Mouse (Mus musculus) urinary bladder, adult 2 months (tissue): ENCODE results near the gene Prkn. TPM values are rescaled to one million over a fixed set of nuclear protein-coding genes. Genes with fewer than 3 reads are reported as not detected.
"Not testable (repeated sequence)": the region's sequence is repeated elsewhere in the genome, so short reads cannot be mapped to it uniquely, and the experiment has no call there.

Experiments used
- DNase-seq: peaks from one replicate; pipeline ENCODE4 v3.0.0; 2022; ENCODE audit warnings: low spot score
- polyA plus RNA-seq: library from polyadenylated mRNA; depleted of rRNA; stranded (reverse); fragments of >200 nt; gene quantifications from 2 replicates; pipeline ENCODE4 v1.2.3, GENCODE M21; 2012

Prkn gene
- polyA plus RNA-seq, 1 experiment: 7.3 TPM

- DNase-seq: no peak
Measured at GRCm38 (mm10) chr17:11127217-11127616, 287.0 kb downstream of the Prkn start.

- no peak for DNase-seq
Measured at GRCm38 (mm10) chr17:11130919-11131318, 290.7 kb downstream of the Prkn start.

- no peak for DNase-seq
Measured at GRCm38 (mm10) chr17:11142321-11142720, 302.1 kb downstream of the Prkn start.

DNA sequence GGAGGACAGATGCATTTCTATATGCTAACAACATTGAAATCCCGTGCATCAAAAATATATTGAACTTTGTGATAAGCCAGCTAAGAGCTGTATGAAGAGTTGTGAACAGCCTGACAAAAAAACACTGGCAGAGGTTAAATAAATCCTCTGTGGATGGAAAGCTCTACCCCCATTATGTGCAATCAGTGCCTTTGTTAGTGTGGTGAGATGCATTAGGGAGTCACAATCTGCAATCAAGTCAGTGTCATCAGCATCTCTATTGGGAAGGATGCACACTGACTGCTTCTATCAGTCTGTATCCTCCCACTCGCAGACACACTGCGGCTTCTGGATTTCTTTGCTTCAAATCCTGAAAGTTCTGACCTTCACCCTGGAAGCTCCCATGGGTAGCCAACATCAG is 315.9 kb downstream of the Prkn start:
- no peak for DNase-seq

DNA sequence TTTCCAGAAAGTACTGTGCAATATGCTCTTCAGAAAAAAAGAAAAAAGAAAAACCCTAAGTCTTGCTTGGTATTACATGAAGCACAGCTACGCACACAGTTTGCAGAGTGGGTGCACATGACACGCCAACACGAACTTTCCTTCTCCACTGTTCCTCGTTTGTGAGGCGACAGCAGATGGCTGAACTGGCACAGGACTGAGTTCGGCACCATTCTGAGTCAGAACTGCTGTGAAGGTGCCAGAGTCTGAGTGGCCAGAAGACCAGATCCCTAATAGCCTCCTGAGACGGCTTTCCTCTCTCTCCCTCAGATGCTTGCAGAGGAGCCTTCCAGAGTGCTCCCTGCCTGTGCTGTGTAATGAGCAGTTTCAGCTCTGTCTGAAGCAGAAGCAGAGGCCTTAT is 317.4 kb downstream of the Prkn start:
- DNase-seq: no peak

GRCm38 (mm10) chr17:11161436-11161835 is 321.3 kb downstream of the Prkn start:
- DNase-seq: no peak

GRCm38 (mm10) chr17:11162770-11163169 is 322.6 kb downstream of the Prkn start:
- no peak for DNase-seq

- no peak for DNase-seq
Measured at GRCm38 (mm10) chr17:11187356-11187755, 347.2 kb downstream of the Prkn start.

- no peak for DNase-seq
Measured at GRCm38 (mm10) chr17:11188494-11188893, 348.3 kb downstream of the Prkn start.

DNA sequence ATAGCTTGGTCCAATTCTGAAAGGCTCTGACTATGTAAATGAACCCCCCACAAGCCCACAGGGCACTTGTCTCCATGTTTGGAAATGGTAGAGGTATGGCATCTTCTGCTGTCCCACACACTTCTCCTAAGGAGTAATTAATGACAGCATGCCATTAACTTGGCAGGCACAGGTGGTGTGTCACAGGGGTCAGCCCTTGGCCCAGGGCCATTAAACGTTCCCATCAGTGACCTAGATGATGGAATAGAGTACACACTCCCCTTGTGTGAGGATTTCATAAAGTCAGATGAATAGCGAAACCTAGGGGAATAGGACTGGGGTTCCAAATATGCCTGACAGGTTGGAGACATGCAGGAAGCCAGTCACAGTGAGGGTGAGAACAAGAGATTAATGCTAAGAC is 350.1 kb downstream of the Prkn start:
- no peak for DNase-seq

DNA sequence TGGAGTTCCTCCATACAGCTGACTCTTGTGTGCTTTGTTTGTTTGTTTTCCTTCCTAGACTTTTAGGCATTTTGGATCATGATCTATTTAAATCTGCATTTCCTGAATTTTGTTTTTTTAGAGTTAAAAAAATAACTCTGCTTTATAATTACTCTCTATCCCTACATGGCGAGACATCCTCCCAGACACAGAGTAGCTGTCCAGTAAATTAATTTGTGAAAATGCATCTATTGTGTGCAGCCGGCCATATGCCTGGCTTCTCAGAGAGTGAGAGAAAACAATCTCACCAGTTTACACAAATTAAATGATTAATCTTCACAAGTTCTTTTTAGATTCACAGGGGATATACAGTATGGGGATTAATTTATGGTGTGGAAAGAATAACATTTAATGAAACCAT is 357.9 kb downstream of the Prkn start:
- DNase-seq: no peak

- not testable (repeated sequence) for DNase-seq
Measured at GRCm38 (mm10) chr17:11209063-11209462, 368.9 kb downstream of the Prkn start.

DNA sequence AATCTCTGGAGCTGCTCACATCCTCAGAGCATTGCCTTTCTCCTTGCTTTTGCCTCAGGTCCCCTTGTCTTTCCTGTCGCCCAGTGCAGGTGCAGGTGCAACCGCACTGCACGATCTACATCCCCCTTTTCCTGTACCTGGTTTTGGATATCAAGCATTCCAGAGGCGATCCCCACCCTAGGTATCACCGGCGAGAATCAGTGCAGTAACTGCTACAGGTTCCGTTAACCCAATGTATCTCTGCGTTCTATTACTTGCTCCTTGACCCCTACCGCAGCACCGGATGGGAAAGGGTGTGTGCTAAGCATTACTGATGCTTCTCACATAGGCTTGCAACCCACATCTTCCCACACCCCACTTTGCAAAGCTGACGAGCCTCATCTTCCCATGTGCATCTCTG is 370.8 kb downstream of the Prkn start:
- DNase-seq: no peak

GRCm38 (mm10) chr17:11211591-11211990 is 371.4 kb downstream of the Prkn start:
- DNase-seq: no peak

DNA sequence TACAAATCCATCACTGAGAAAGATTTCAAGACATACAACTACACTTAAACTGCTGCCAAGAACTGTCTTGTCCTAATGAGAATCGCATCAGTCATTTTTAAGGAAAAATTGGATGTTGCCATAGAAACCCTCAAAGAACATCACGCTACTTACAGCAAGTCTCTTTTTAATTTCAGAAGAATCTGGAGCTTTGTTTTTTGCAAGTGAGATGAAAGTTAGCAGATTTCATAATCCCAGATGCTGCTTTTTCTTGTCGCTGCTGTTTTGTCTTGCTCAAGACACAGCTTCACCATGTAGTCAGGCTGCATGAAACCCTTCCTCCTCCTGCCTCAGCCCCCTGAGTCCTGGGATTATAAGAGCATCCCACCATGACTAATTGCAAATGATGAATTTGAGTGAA is 373.5 kb downstream of the Prkn start:
- DNase-seq: no peak

- DNase-seq: no peak
Measured at GRCm38 (mm10) chr17:11229011-11229410, 388.8 kb downstream of the Prkn start.

DNA sequence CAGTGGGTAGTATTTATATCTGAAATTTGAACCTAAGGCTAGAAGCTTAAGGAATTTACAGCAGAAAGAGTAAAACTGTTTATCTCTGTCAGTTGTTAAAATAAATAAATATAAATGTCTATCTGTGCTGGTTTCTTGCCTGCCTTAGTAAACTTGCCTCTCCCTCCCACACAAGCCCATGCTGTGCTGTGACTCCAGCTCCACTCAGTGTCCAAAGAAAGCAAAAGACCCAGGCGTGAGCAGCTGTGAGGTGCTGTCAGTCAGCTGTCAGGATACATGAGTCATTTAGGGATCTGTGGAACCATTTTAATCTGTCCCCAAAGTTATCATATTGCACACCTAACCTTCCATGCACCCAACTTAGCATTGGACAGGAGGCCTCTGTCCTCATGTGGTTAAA is 389.2 kb downstream of the Prkn start:
- no peak for DNase-seq

DNA sequence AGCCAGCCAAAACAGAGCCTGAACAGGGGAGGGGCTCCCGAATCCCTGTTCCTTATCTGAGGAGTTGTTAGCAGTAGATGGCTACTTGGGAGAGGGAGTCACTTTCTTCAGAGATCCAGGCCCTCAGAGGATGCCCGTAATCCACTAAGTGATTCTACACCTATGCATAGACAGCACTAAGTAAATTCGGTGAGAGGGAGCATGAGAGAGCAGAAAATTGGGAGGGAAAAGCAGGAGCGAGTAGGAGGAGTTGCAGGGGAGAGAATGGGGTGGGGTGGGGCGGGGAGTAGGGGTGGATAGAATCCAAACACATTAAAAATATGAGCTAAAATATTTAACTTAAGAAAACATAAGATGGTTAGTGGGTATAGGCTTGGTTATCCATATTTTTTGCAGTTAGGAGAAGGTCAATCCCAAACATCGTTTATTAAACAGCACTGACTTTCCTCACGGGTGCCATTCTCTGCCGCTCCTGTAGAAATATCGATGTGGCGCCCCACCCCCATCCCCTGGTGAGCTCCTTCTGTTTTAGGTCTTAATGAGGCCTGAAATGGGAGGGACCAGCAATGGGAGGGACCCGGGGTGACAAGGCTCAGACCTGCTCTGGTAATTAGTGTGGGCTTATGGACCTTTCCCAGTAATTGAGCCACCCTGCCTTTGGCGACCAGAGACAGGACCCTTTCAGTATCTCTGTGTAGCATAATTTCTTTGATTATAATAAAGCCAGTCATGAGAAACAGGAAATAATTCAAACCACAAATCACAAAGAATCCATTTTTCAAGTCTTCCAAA is 390.6 kb downstream of the Prkn start:
- DNase-seq: no peak

- no peak for DNase-seq
Measured at GRCm38 (mm10) chr17:11235273-11235672, 395.1 kb downstream of the Prkn start.

- no peak for DNase-seq
Measured at GRCm38 (mm10) chr17:11245040-11245439, 404.9 kb downstream of the Prkn start.

- no peak for DNase-seq
Measured at GRCm38 (mm10) chr17:11249216-11249615, 409.0 kb downstream of the Prkn start.

GRCm38 (mm10) chr17:11260663-11261062 is 420.5 kb downstream of the Prkn start:
- DNase-seq: no peak

- DNase-seq: no peak
Measured at GRCm38 (mm10) chr17:11261679-11262078, 421.5 kb downstream of the Prkn start.

- no peak for DNase-seq
Measured at GRCm38 (mm10) chr17:11267951-11268350, 427.8 kb downstream of the Prkn start.
